Mouse (Mus musculus): ENCODE results near the gene B4galnt3. TPM values are rescaled to one million over a fixed set of nuclear protein-coding genes. Genes with fewer than 3 reads are reported as not detected.
"Not testable (repeated sequence)": the region's sequence is repeated elsewhere in the genome, so short reads cannot be mapped to it uniquely, and the experiment has no call there.

Gene B4galnt3
- polyA plus RNA-seq, 1 experiment from 2014 or later: 0.47 TPM

DNA sequence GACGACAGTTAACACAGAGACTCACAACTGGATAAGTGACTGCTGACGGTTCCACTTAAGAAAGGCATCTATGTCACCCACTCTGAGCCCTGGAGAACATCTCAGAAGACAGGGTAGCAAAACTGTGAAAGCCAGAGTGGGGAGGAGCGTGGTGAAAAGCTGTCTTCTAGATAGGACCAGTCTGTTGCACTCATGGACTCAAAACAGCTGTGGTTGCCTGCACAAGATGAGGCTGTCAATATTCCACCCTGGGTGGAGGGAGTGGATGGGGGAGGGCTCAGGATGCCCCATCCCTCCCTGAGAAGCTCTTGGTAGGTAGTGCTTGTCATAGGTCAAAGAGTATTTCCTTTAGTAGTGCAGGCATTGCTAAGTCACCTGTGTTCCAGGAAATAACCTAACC, 15.4 kb upstream of the B4galnt3 start:
- ATAC-seq (replicated peaks; ENCODE audit: low FRiP score, low TSS enrichment, low read depth): no peak
- no peaks in the 10 kb centered on the region for H3K9me3 ChIP-seq (ENCODE audit: control insufficient read depth, low read length)
- no peaks in the 10 kb centered on the region for H3K27me3 ChIP-seq (replicated peaks; ENCODE audit: control insufficient read depth, insufficient read depth, low read length)
- H3K9ac ChIP-seq (ENCODE audit: low read length): no peak overlapping the region
- H3K27ac ChIP-seq (ENCODE audit: low read depth): no peak overlapping the region
- DNase-seq (ENCODE audit: low spot score): no peak
- no peaks in the 10 kb centered on the region for H3K4me1 ChIP-seq (replicated peaks; ENCODE audit: control insufficient read depth, insufficient read depth, low read length)
- H3K4me2 ChIP-seq (ENCODE audit: low read length): no peak overlapping the region
- WGBS: 34% methylated on average over 3 of the region's 3 CpGs
- H3K4me3 ChIP-seq (ENCODE audit: low read depth, low read length): no peak overlapping the region
- H3K36me3 ChIP-seq (ENCODE audit: control insufficient read depth, insufficient read depth, low read length): no peaks in the 10 kb centered on the region

GRCm38 (mm10) chr6:120309338-120309737, 15.0 kb upstream of the B4galnt3 start:
- Histone ChIP-seq H3K27ac (ENCODE audit: low read depth) (no peak overlapping the region), H3K4me1 (replicated peaks; ENCODE audit: control insufficient read depth, insufficient read depth, low read length) (no peaks in the 10 kb centered on the region), H3K4me3 (ENCODE audit: low read depth, low read length) (no peak overlapping the region), H3K4me2 (ENCODE audit: low read length) (no peak overlapping the region), H3K9me3 (ENCODE audit: control insufficient read depth, low read length) (no peaks in the 10 kb centered on the region), H3K36me3 (ENCODE audit: control insufficient read depth, insufficient read depth, low read length) (no peaks in the 10 kb centered on the region), H3K27me3 (replicated peaks; ENCODE audit: control insufficient read depth, insufficient read depth, low read length) (no peaks in the 10 kb centered on the region), H3K9ac (ENCODE audit: low read length) (no peak overlapping the region)
- 66% methylated on average over 9 of the region's 9 CpGs for WGBS
- no peak for ATAC-seq (replicated peaks; ENCODE audit: low FRiP score, low TSS enrichment, low read depth)
- no peak for DNase-seq (ENCODE audit: low spot score)

GRCm38 (mm10) chr6:120306859-120307594, 12.7 kb upstream of the B4galnt3 start:
- Histone ChIP-seq H3K27me3 (replicated peaks; ENCODE audit: control insufficient read depth, insufficient read depth, low read length) (no peaks in the 10 kb centered on the region), H3K9ac (ENCODE audit: low read length) (no peak overlapping the region), H3K9me3 (ENCODE audit: control insufficient read depth, low read length) (no peaks in the 10 kb centered on the region), H3K4me1 (replicated peaks; ENCODE audit: control insufficient read depth, insufficient read depth, low read length) (no peaks in the 10 kb centered on the region), H3K4me2 (ENCODE audit: low read length) (no peak overlapping the region), H3K27ac (ENCODE audit: low read depth) (no peak overlapping the region), H3K36me3 (ENCODE audit: control insufficient read depth, insufficient read depth, low read length) (no peaks in the 10 kb centered on the region), H3K4me3 (ENCODE audit: low read depth, low read length) (no peak overlapping the region)
- DNase-seq (ENCODE audit: low spot score) (no peak), ATAC-seq (replicated peaks; ENCODE audit: low FRiP score, low TSS enrichment, low read depth) (no peak)
- WGBS: 83% methylated on average over 3 of the region's 3 CpGs

- Histone ChIP-seq H3K27ac (ENCODE audit: low read depth) (no peak overlapping the region), H3K4me3 (ENCODE audit: low read depth, low read length) (no peak overlapping the region), H3K27me3 (replicated peaks; ENCODE audit: control insufficient read depth, insufficient read depth, low read length) (no peaks in the 10 kb centered on the region), H3K9me3 (ENCODE audit: control insufficient read depth, low read length) (no peaks in the 10 kb centered on the region), H3K4me2 (ENCODE audit: low read length) (peak overlapping the region; percentile 34), H3K4me1 (replicated peaks; ENCODE audit: control insufficient read depth, insufficient read depth, low read length) (no peaks in the 10 kb centered on the region), H3K9ac (ENCODE audit: low read length) (no peak overlapping the region), H3K36me3 (ENCODE audit: control insufficient read depth, insufficient read depth, low read length) (no peaks in the 10 kb centered on the region)
- WGBS: 24% methylated on average over 16 of the region's 16 CpGs
- ATAC-seq (replicated peaks; ENCODE audit: low FRiP score, low TSS enrichment, low read depth) (no peak), DNase-seq (ENCODE audit: low spot score) (no peak)
Observed at GRCm38 (mm10) chr6:120302755-120303316, 8.5 kb upstream of the B4galnt3 start.

DNA sequence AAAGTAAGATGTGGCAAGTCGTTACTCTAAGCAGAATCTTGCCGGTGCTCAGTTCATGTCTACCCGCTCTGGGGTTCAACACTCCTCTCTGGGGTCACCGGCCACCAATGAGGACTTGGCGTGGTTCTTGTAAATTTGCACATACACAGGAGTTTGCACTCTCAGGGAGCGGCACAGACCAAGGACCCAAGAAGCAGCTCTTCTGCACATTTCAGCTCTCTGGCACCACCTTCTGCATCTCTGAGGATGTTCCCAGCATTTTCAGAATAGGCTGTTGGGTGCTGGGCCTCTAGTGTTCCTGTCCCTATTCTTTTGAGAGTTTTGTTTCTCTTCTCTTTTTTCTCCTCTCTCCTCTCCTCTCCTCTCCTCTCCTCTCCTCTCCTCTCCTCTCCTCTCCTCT, 6.8 kb upstream of the B4galnt3 start:
- no peaks in the 10 kb centered on the region for H3K4me1 ChIP-seq (replicated peaks; ENCODE audit: control insufficient read depth, insufficient read depth, low read length)
- H3K36me3 ChIP-seq (ENCODE audit: control insufficient read depth, insufficient read depth, low read length): no peaks in the 10 kb centered on the region
- ATAC-seq (replicated peaks; ENCODE audit: low FRiP score, low TSS enrichment, low read depth) (no peak), DNase-seq (ENCODE audit: low spot score) (peak; percentile 64)
- no peak overlapping the region for H3K27ac ChIP-seq (ENCODE audit: low read depth)
- H3K9me3 ChIP-seq (ENCODE audit: control insufficient read depth, low read length): no peaks in the 10 kb centered on the region
- H3K4me3 ChIP-seq (ENCODE audit: low read depth, low read length): no peak overlapping the region
- no peak overlapping the region for H3K4me2 ChIP-seq (ENCODE audit: low read length)
- no peaks in the 10 kb centered on the region for H3K27me3 ChIP-seq (replicated peaks; ENCODE audit: control insufficient read depth, insufficient read depth, low read length)
- no peak overlapping the region for H3K9ac ChIP-seq (ENCODE audit: low read length)
- WGBS: 23% methylated on average over 6 of the region's 6 CpGs

- H3K4me1 ChIP-seq (replicated peaks; ENCODE audit: control insufficient read depth, insufficient read depth, low read length); H3K36me3 ChIP-seq (ENCODE audit: control insufficient read depth, insufficient read depth, low read length); H3K9ac ChIP-seq (ENCODE audit: low read length); H3K4me3 ChIP-seq (ENCODE audit: low read depth, low read length); DNase-seq (ENCODE audit: low spot score); H3K9me3 ChIP-seq (ENCODE audit: control insufficient read depth, low read length); H3K27ac ChIP-seq (ENCODE audit: low read depth); ATAC-seq (replicated peaks; ENCODE audit: low FRiP score, low TSS enrichment, low read depth); H3K4me2 ChIP-seq (ENCODE audit: low read length): not testable (repeated sequence)
- H3K27me3 ChIP-seq (replicated peaks; ENCODE audit: control insufficient read depth, insufficient read depth, low read length): peaks cover 21% of the 10 kb centered on the region
- WGBS: 90% methylated on average over 2 of the region's 2 CpGs
Observed at GRCm38 (mm10) chr6:120296589-120296988, 2.2 kb upstream of the B4galnt3 start.

DNA sequence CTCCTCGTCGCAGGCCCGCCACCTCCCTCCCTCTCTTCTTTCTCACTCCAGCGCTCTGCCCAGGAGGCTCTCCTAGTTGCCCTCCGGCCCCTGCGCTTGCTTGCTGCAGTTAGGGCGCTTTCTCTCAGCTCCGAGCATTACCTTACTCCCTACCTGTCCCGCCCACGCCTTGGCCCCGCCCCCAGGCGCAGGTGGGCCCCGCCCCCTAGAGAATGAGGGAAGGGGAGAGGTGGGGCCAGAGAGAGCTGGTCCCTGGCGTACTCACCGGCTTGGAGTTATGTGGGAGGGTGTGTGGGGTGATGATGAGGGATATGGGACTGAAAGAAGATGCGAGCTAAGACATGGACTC, 400 bp upstream of the B4galnt3 start:
- Histone ChIP-seq H3K27ac (ENCODE audit: low read depth) (peak overlapping the region; percentile 67), H3K36me3 (ENCODE audit: control insufficient read depth, insufficient read depth, low read length) (no peaks in the 10 kb centered on the region), H3K4me1 (replicated peaks; ENCODE audit: control insufficient read depth, insufficient read depth, low read length) (no peaks in the 10 kb centered on the region), H3K4me2 (ENCODE audit: low read length) (peak overlapping the region; percentile 98), H3K9me3 (ENCODE audit: control insufficient read depth, low read length) (no peaks in the 10 kb centered on the region), H3K4me3 (ENCODE audit: low read depth, low read length) (peak overlapping the region; percentile 60), H3K27me3 (replicated peaks; ENCODE audit: control insufficient read depth, insufficient read depth, low read length) (peaks cover 21% of the 10 kb centered on the region), H3K9ac (ENCODE audit: low read length) (peak overlapping the region; percentile 57)
- ATAC-seq (replicated peaks; ENCODE audit: low FRiP score, low TSS enrichment, low read depth) (peak; percentile 88), DNase-seq (ENCODE audit: low spot score) (no peak)
- WGBS: under 1% methylated on average over 16 of the region's 16 CpGs

DNA sequence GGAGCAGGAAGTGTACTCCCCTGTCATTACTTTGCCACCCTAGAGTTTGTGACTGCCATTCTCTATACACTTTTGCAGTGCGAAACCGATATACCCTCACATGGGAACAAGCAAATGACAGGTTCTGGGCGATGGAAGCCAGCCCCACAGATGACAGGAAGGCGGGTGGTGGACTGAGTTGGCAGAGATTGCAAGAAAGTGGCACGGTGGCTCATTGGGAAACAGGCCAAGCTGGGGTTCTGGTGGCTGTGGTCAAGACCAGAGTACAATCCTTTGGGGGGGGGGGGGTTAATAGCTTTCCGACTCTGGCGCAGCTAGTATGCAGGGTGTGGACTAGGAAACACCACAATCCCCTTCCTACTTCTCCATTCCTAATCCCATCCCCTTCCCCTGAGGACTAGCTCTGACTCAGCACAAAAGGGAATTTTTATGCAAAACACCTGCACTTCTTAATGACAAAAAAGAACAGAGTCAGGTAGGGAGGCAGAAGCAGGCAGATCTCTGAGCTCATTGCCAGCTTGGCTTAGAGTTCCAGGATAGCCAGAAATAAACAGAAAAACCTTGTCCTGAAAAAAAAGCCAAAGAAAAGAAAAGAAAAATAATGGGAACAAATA, 2.9 kb downstream of the B4galnt3 start:
- H3K4me1 ChIP-seq (replicated peaks; ENCODE audit: control insufficient read depth, insufficient read depth, low read length): no peaks in the 10 kb centered on the region
- no peaks in the 10 kb centered on the region for H3K36me3 ChIP-seq (ENCODE audit: control insufficient read depth, insufficient read depth, low read length)
- no peak overlapping the region for H3K4me3 ChIP-seq (ENCODE audit: low read depth, low read length)
- 91% methylated on average over 7 of the region's 7 CpGs for WGBS
- DNase-seq (ENCODE audit: low spot score): no peak
- H3K9me3 ChIP-seq (ENCODE audit: control insufficient read depth, low read length): no peaks in the 10 kb centered on the region
- H3K9ac ChIP-seq (ENCODE audit: low read length): no peak overlapping the region
- ATAC-seq (replicated peaks; ENCODE audit: low FRiP score, low TSS enrichment, low read depth): no peak
- H3K27me3 ChIP-seq (replicated peaks; ENCODE audit: control insufficient read depth, insufficient read depth, low read length): peaks cover 21% of the 10 kb centered on the region
- no peak overlapping the region for H3K4me2 ChIP-seq (ENCODE audit: low read length)
- H3K27ac ChIP-seq (ENCODE audit: low read depth): no peak overlapping the region

DNA sequence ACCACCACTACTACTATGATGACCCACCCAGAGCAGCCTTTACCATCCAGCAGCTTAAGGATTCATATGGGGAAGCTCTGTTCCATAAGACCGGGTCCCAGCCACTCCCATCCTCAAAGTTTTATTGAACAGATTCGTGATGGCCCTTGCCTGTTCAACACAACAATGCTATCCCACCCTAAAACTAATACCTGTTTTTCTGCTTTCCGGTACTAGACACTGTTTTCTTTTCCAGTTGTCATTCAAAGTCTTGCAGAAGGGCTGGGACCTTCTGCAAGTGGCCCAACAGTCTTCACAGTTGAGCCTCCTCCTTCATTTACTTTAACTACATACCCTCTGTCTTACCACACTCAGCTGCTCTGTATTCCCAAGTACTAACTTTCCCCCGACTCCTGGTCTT, 4.9 kb downstream of the B4galnt3 start:
- no peak overlapping the region for H3K27ac ChIP-seq (ENCODE audit: low read depth)
- no peaks in the 10 kb centered on the region for H3K4me1 ChIP-seq (replicated peaks; ENCODE audit: control insufficient read depth, insufficient read depth, low read length)
- H3K4me2 ChIP-seq (ENCODE audit: low read length): no peak overlapping the region
- WGBS: 82% methylated on average over 4 of the region's 4 CpGs
- no peak overlapping the region for H3K9ac ChIP-seq (ENCODE audit: low read length)
- no peaks in the 10 kb centered on the region for H3K36me3 ChIP-seq (ENCODE audit: control insufficient read depth, insufficient read depth, low read length)
- H3K27me3 ChIP-seq (replicated peaks; ENCODE audit: control insufficient read depth, insufficient read depth, low read length): peaks cover 14% of the 10 kb centered on the region
- no peaks in the 10 kb centered on the region for H3K9me3 ChIP-seq (ENCODE audit: control insufficient read depth, low read length)
- no peak overlapping the region for H3K4me3 ChIP-seq (ENCODE audit: low read depth, low read length)
- no peak for DNase-seq (ENCODE audit: low spot score)
- no peak for ATAC-seq (replicated peaks; ENCODE audit: low FRiP score, low TSS enrichment, low read depth)

Measured in intestine, embryonic 14.5 days (tissue).